Mouse (Mus musculus) liver, embryonic 12.5 days (tissue): ENCODE measurements at regions not wholly inside any gene's neighbourhood (a gene's known extent, or its start where the extent isn't known, plus 50 kb on each side); places are given as distances from the start of the nearest gene placed in this dataset.
A peak's percentile ranks its signal among the peaks of the same experiment; 100 is the strongest.

ENCODE experiments used
- ATAC-seq: fragments of 200-750 bp; cut with Nextera tagmentation; 2 replicates; pipeline ENCODE4 v1.8.0; 2017; ENCODE audit warnings: moderate number of reproducible peaks, mild to moderate bottlenecking, moderate library complexity
- H3K27ac ChIP-seq: fragments of 300-500 bp; sonication (generic); 2 replicates; pipeline ENCODE4 v1.5.1; 2016; ENCODE audit warnings: mild to moderate bottlenecking
- H3K27me3 ChIP-seq: fragments of 300-500 bp; sonication (generic); replicated peaks from 2 replicates; pipeline ENCODE4 v1.6.1; 2016; ENCODE audit warnings: mild to moderate bottlenecking, moderate library complexity
- H3K36me3 ChIP-seq: fragments of 300-500 bp; sonication (generic); 2 replicates; pipeline ENCODE4 v1.6.1; 2016; ENCODE audit warnings: mild to moderate bottlenecking, moderate library complexity
- H3K4me1 ChIP-seq: fragments of 300-500 bp; sonication (generic); 2 replicates; pipeline ENCODE4 v1.6.1; 2016
- H3K4me2 ChIP-seq: fragments of 300-500 bp; sonication (generic); 2 replicates; pipeline ENCODE4 v1.6.1; 2016; ENCODE audit warnings: mild to moderate bottlenecking, moderate library complexity
- H3K4me3 ChIP-seq: fragments of 300-500 bp; sonication (generic); 2 replicates; pipeline ENCODE4 v1.5.1; 2016; ENCODE audit warnings: mild to moderate bottlenecking, moderate library complexity
- H3K9ac ChIP-seq: fragments of 300-500 bp; sonication (generic); 2 replicates; pipeline ENCODE4 v1.6.1; 2016; ENCODE audit warnings: mild to moderate bottlenecking, moderate library complexity
- H3K9me3 ChIP-seq: fragments of 300-500 bp; sonication (generic); replicated peaks from 2 replicates; pipeline ENCODE4 v1.6.1; 2016; ENCODE audit warnings: mild to moderate bottlenecking, moderate library complexity
- WGBS: fragments of 180-500 bp; shearing (Covaris S2); methylation state at CpG from one replicate; pipeline ENCODE4 v1.1.7; 2016; ENCODE audit not compliant: insufficient replicate concordance; 5-methylcytosine and 5-hydroxymethylcytosine counted together

DNA sequence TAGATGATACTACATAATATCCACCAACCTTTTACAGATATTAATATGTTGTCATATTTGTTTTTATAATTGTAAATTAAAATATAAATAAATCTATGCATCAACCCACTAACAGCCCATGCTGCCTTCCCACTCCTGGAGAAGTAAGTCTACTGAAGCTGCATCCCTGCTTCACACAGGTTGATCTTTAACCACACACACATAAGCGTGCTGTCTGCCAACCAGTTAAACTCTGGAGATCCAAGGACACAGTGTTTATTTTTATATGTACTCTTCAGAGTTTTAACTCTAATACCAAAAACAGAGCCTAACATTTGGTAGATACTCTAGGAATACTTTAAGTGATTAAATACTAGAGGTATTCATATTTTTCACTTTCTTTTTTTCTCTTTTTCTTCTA, 133.9 kb upstream of the Ahr start:
- Histone ChIP-seq H3K27me3 (no peaks in the 10 kb centered on the region), H3K9me3 (no peaks in the 10 kb centered on the region), H3K4me1 (no peaks in the 10 kb centered on the region), H3K36me3 (no peaks in the 10 kb centered on the region), H3K9ac (no peak overlapping the region), H3K27ac (no peak overlapping the region), H3K4me3 (no peak overlapping the region), H3K4me2 (no peak overlapping the region)
- WGBS: 64% methylated on average over 1 of the region's 1 CpGs
- no peak for ATAC-seq

DNA sequence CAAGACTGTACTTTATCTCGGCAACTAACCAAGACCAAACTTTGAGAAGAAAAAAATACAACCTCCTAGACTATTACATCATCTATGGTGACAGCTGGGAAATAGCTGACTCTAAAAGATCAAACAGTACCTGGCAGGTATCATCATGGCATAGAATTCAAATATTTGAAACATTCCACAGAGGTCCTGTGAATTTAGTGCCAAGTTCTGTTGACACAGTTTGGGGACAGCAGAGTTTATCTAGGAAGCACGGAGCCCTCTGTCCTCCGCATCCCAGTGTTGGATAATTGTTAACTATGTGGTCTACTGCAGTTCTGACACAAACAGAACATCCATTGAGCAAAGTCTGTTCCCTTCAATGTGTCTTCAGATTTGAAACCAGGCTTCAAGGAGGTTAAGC, 132.9 kb upstream of the Ahr start:
- Histone ChIP-seq H3K36me3 (no peaks in the 10 kb centered on the region), H3K27ac (no peak overlapping the region), H3K9me3 (no peaks in the 10 kb centered on the region), H3K4me1 (no peaks in the 10 kb centered on the region), H3K27me3 (no peaks in the 10 kb centered on the region), H3K9ac (no peak overlapping the region), H3K4me3 (no peak overlapping the region), H3K4me2 (no peak overlapping the region)
- 58% methylated on average over 3 of the region's 3 CpGs for WGBS
- ATAC-seq: peak; percentile 58

DNA sequence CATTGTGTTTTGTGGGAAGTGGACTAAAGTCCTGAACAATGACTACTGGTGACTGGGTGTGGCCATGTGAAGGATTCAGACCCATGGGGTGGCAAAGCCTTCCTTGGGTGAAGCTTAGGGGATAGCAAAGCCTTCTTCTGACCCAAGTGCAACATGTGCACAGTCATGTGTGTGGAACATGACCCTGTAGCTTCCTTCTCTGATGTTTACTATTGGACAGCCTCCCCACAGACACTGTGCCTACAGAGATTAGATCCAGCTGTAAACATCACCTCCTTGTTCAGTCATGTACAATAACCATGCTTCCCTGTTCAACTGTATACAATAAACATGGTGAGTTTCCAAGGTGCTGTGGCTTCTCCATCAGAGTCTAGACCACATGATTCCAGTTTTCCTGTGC, 132.4 kb upstream of the Ahr start:
- ATAC-seq: peak; percentile 57
- Histone ChIP-seq H3K27ac (no peak overlapping the region), H3K4me1 (no peaks in the 10 kb centered on the region), H3K4me3 (no peak overlapping the region), H3K4me2 (no peak overlapping the region), H3K9me3 (no peaks in the 10 kb centered on the region), H3K36me3 (no peaks in the 10 kb centered on the region), H3K9ac (no peak overlapping the region), H3K27me3 (no peaks in the 10 kb centered on the region)

DNA sequence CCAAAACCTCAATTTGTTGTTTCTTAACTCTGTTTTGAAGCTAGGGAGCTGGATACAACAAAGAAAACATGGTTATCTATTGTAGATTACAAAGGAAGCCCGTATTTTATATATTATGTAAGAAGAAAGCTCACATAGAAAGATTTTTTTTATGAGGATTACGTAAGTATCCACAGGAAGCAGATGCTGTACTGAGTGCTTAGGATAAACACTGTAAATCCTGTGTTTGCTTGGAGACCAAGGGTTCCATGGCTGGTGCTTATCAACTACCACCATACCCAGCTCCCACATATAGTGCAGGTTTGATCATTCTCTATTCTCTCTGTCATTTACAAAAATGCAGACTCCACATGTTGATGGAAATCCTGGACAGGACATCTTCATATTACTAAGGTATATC, 131.2 kb upstream of the Ahr start:
- Histone ChIP-seq H3K9me3 (no peaks in the 10 kb centered on the region), H3K27ac (no peak overlapping the region), H3K27me3 (no peaks in the 10 kb centered on the region), H3K9ac (no peak overlapping the region), H3K36me3 (no peaks in the 10 kb centered on the region), H3K4me2 (no peak overlapping the region), H3K4me3 (no peak overlapping the region), H3K4me1 (no peaks in the 10 kb centered on the region)
- ATAC-seq: no peak
- 53% methylated on average over 2 of the region's 2 CpGs for WGBS

DNA sequence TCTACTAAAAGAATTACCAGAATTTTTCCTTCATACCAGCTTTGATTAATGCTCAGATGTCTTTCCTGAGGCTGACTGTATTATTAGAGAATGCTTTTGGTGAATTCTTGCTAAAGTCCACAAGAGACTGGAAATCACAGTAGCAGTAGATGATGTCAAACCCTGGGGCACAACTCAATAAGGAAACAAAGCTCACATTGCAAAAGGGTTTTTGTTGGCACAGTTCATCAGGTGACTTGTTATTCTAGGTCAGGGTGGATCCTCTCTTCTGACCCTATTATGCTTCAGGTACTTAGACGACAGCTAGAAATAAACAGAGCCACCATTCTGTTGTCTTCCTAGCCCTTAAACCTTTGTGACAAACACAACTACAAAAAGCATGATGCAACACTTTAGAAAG, 128.2 kb upstream of the Ahr start:
- no peak for ATAC-seq
- H3K4me3 ChIP-seq: no peak overlapping the region
- 72% methylated on average over 1 of the region's 1 CpGs for WGBS

DNA sequence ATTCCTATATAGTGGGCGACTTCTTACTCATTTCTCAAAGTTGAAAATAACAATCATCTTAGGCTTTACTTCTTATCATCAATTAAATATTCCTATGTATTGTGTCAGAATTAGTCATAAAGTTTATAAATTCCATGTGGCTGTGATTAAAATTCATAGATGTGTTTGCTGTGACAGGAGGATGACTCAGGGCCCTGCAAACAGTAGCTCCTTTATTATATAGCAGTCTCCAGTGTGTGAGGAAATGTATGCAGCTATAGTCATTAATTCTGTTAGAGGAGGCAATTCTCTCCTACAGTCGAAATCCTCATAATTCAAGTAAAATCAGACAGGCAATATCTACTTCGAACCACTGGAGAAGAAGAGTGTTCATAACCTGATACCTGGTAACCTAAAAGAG, 121.7 kb upstream of the Ahr start:
- H3K27ac ChIP-seq: no peak overlapping the region
- no peak overlapping the region for H3K4me2 ChIP-seq
- 59% methylated on average over 3 of the region's 3 CpGs for whole genome bisulfite sequencing
- ATAC-seq: no peak
- no peaks in the 10 kb centered on the region for H3K4me1 ChIP-seq
- no peak overlapping the region for H3K4me3 ChIP-seq
- H3K36me3 ChIP-seq: no peaks in the 10 kb centered on the region
- H3K9me3 ChIP-seq: no peaks in the 10 kb centered on the region
- no peaks in the 10 kb centered on the region for H3K27me3 ChIP-seq
- H3K9ac ChIP-seq: no peak overlapping the region

More for the DNA sequence above, 128.2 kb upstream of the Ahr start:
- no peak overlapping the region for H3K9ac ChIP-seq
- H3K9me3 ChIP-seq: no peaks in the 10 kb centered on the region
- no peak overlapping the region for H3K27ac ChIP-seq
- H3K36me3 ChIP-seq: no peaks in the 10 kb centered on the region
- no peak overlapping the region for H3K4me2 ChIP-seq
- H3K4me1 ChIP-seq: no peaks in the 10 kb centered on the region
- no peaks in the 10 kb centered on the region for H3K27me3 ChIP-seq

DNA sequence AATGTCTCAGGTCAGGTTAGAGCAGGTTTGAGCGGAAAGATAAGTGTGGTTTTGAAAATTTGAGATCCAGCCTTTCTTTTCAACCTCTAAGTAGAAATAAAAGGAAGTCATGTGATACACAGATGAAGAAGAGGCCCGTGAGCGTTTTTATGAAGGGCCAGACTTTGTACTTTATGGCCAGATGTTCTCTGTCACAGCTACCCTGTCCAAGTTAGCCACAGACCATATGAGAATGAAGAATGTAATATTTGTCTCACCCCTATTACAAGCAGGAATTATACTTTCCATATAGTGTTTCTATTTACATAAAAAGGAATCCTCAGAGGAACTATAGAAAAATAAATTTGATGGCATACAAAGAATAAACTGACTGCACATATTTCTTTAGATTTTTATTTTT, 114.9 kb upstream of the Ahr start:
- WGBS: 60% methylated on average over 3 of the region's 3 CpGs
- H3K27ac ChIP-seq: no peak overlapping the region
- H3K4me1 ChIP-seq: no peaks in the 10 kb centered on the region
- H3K4me2 ChIP-seq: no peak overlapping the region
- H3K27me3 ChIP-seq: no peaks in the 10 kb centered on the region
- H3K9me3 ChIP-seq: no peaks in the 10 kb centered on the region
- ATAC-seq: no peak
- no peak overlapping the region for H3K4me3 ChIP-seq
- no peaks in the 10 kb centered on the region for H3K36me3 ChIP-seq
- no peak overlapping the region for H3K9ac ChIP-seq

DNA sequence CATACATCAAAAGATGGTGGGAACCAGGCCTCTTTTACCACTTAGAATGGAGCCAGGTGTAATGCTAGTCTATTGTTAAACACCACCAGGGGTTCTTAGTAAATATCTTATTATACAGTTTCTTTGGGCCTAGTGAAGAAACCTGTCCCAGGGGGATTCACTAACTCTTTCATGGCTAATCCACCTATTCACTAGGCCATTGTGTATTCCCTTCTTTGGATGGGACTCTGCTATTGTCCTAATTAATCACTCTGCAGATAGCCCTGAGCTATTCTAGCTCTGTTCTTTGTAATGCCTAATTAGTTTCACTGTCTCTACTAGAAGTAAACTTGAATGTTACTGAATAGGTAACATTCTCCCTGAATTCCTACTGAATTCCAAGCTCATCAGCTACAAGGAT, 107.6 kb upstream of the Ahr start:
- no peak overlapping the region for H3K9ac ChIP-seq
- no peaks in the 10 kb centered on the region for H3K36me3 ChIP-seq
- H3K4me2 ChIP-seq: no peak overlapping the region
- no peak for ATAC-seq
- H3K27me3 ChIP-seq: no peaks in the 10 kb centered on the region
- no peak overlapping the region for H3K27ac ChIP-seq
- H3K4me3 ChIP-seq: no peak overlapping the region
- no peaks in the 10 kb centered on the region for H3K4me1 ChIP-seq
- no peaks in the 10 kb centered on the region for H3K9me3 ChIP-seq

DNA sequence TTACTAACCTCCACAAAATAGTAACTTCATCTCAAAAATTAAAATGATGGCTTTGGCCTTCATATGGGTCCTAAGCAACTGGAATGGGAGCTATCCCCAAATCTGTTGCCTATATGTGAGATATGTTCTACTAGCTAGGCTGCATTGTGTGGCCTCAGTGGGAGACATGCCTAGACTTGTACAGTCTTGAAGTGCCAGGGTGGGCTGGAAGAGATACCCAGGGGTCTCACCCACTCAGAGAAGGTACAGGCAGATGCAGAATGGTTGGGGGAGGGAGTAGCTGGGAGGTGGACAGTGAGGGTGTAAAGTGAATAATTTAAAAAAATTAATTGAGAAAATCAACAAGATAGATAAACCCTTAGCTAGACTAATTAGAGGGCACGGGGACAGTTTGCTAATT, 106.9 kb upstream of the Ahr start:
- no peaks in the 10 kb centered on the region for H3K4me1 ChIP-seq
- H3K9me3 ChIP-seq: no peaks in the 10 kb centered on the region
- H3K9ac ChIP-seq: no peak overlapping the region
- ATAC-seq: no peak
- H3K27ac ChIP-seq: no peak overlapping the region
- no peak overlapping the region for H3K4me2 ChIP-seq
- H3K27me3 ChIP-seq: no peaks in the 10 kb centered on the region
- no peaks in the 10 kb centered on the region for H3K36me3 ChIP-seq
- no peak overlapping the region for H3K4me3 ChIP-seq
- whole genome bisulfite sequencing: 46% methylated on average over 1 of the region's 1 CpGs

DNA sequence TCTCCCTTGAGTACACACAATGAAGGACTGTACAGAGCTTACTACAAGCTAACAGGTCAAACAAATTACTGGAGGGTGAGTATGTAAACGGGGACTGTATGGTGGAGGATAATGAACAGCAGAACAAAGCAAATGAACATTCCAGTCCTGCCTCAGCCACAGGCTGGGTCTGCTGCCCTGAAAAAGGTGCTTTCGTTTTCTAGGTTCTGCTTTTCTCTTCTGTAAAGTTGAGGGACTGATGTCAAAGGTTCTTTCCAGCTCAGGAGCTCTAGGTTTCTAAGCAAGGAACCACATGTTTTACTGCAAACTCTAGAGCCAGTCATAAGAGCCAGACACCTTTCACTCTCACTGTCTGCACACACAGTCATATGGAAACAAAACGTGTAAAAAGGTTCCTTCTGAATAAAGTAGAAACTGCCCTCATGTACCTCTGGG, 106.1 kb upstream of the Ahr start:
- Histone ChIP-seq H3K4me3 (no peak overlapping the region), H3K9ac (no peak overlapping the region), H3K27me3 (no peaks in the 10 kb centered on the region), H3K4me2 (no peak overlapping the region), H3K4me1 (no peaks in the 10 kb centered on the region), H3K27ac (no peak overlapping the region), H3K36me3 (no peaks in the 10 kb centered on the region), H3K9me3 (no peaks in the 10 kb centered on the region)
- ATAC-seq: no peak
- 43% methylated on average over 3 of the region's 3 CpGs for WGBS

DNA sequence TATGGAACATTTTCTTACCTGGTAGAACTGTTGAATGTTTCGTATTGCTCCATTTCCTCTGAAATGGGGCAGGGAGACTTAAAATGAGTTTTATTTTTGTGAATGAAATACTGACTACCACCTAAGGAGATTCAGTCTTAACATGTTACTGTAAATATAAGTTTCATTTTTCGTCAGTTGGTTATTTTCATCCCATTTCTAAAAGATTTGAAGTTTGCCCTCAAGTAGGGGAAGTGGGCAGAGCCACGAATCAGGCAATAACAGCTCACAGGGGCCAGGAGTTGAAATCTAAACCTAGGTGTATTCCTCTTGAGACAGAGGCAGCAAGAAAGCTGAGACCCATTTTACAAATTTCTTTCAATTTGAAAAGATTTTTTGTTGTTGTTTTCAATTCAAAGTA, 88.6 kb upstream of the Ahr start:
- Histone ChIP-seq H3K4me1 (no peaks in the 10 kb centered on the region), H3K4me2 (no peak overlapping the region), H3K4me3 (no peak overlapping the region), H3K9me3 (no peaks in the 10 kb centered on the region), H3K9ac (no peak overlapping the region), H3K27ac (no peak overlapping the region), H3K36me3 (no peaks in the 10 kb centered on the region), H3K27me3 (no peaks in the 10 kb centered on the region)
- ATAC-seq: no peak
- 50% methylated on average over 3 of the region's 3 CpGs for WGBS

DNA sequence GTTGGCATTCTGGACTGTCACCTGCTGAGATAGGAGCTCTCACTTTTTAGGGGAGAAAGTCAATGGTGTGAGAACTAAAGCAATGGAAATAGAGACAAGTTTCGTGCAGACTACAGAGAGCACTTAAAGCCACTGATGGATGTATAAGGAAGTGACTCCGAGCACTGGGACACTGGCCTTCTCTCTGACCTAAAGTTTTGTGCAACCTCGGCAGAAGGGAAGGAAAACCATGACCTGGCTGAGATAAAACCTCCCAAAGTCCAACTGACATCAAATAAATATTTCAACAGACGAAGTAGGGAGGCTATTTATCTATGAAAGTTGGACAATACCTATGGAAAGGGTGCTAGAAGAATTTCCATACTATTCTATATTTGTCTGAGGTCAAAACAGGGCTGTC, 80.0 kb upstream of the Ahr start:
- Histone ChIP-seq H3K9me3 (no peaks in the 10 kb centered on the region), H3K36me3 (no peaks in the 10 kb centered on the region), H3K4me1 (no peaks in the 10 kb centered on the region), H3K27me3 (no peaks in the 10 kb centered on the region), H3K9ac (no peak overlapping the region), H3K27ac (no peak overlapping the region), H3K4me3 (no peak overlapping the region), H3K4me2 (no peak overlapping the region)
- no peak for ATAC-seq
- 14% methylated on average over 4 of the region's 4 CpGs for WGBS

DNA sequence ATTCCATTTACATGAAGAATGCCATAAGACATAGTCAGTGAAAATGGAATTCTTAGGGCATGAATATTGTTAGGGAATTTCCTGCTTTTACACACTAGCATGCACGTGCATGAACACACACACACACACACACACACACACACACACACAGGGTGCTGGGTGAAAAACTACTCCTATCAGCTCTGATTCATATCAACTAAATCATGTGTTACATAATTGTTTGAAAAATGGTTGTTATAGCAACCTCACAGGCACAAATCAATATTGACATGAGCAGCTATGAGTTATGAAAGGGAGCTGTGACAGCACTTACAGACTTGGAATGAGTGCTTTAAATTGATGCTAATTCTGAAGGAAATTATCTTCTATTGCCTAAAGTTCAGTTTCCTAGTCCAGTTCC, 72.8 kb upstream of the Ahr start:
- WGBS: 52% methylated on average over 1 of the region's 1 CpGs

DNA sequence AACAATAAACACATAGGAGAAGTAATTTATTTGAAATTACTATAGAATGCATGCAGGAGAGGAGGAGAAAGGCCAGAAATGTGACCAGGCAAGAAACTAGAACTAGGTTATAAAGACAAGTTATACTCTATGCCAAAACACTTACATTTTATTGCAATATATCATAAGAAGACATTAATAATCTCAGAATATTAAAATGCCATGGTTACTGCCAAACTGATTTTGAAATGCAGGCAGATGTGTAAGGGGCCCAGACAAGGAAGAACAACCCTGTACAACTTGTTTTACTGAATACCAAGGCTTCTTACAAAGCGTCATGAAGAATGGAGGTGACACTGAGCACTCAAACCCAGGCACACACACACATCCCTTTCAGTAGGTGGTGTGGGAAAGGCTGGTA, 68.9 kb upstream of the Ahr start:
- no peak overlapping the region for H3K4me2 ChIP-seq
- no peaks in the 10 kb centered on the region for H3K4me1 ChIP-seq
- H3K4me3 ChIP-seq: no peak overlapping the region
- WGBS: 76% methylated on average over 1 of the region's 1 CpGs
- no peaks in the 10 kb centered on the region for H3K36me3 ChIP-seq
- ATAC-seq: no peak
- H3K27me3 ChIP-seq: no peaks in the 10 kb centered on the region
- no peaks in the 10 kb centered on the region for H3K9me3 ChIP-seq
- H3K27ac ChIP-seq: no peak overlapping the region
- H3K9ac ChIP-seq: no peak overlapping the region

More for the DNA sequence above, 72.8 kb upstream of the Ahr start:
- no peaks in the 10 kb centered on the region for H3K4me1 ChIP-seq
- H3K9me3 ChIP-seq: no peaks in the 10 kb centered on the region
- no peak overlapping the region for H3K4me2 ChIP-seq
- no peak overlapping the region for H3K4me3 ChIP-seq
- ATAC-seq: no peak
- no peaks in the 10 kb centered on the region for H3K36me3 ChIP-seq
- H3K9ac ChIP-seq: no peak overlapping the region
- no peak overlapping the region for H3K27ac ChIP-seq
- no peaks in the 10 kb centered on the region for H3K27me3 ChIP-seq
